Mouse (Mus musculus): ENCODE results near the gene Actn4.
"Not testable (repeated sequence)": the region's sequence is repeated elsewhere in the genome, so short reads cannot be mapped to it uniquely, and the experiment has no call there.

Actn4 gene

DNA sequence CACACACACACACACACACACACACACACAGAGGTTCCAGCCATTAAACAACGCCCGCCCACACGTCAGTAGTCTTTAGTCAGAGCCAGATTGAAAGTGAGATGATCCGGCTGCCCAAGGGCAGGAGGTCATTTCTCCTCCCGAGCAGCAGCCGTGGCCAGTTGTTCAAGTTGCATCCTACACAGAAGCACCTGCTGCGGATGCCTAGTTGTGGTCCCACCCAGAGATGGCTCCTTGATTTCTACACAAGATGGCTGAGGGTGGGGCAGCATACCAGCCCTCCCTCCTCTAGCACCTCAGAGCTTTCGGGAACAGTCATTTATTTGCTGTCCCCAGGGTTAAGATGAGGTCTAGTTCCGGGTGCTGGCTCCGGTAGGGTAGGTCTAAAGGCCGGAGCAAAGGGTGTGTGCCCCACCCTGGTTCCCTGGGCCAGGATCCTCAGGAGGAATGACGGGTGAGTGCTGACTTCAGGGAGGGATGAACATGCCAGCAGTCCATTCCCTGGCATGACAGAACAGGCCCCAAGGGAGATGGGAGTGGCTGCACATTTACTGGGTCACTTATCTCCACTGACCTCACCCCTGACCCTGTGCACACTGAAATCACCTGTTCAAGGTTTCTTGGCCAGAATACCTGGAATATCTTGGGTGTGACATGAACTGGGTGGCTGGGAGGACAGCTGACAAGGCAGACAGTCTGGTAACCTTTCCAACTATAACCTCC is 7.7 kb upstream of the Actn4 start:
- DNase-seq (ENCODE audit: low read depth), result no peak

DNA sequence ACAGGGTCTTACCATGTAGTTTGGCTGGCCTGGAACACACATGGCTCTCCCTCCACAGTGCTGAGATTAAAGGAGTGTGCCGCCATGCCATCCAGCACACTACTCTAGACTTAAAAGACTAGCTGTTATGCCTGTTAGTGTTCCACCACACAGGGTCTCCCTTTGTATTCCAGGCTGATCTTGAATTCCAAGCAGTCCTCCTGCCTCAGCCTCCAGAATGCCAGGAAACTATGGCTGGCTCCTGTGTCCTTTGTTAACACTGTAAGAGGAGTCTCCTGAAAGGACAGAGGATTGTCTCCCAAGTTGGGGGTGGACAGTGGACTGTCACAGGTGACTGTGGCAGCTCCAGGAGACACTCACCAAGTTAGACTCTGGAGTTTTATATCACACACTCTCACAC is 7.1 kb upstream of the Actn4 start:
- no peak for DNase-seq (ENCODE audit: low read depth)

- DNase-seq (ENCODE audit: low read depth), result not testable (repeated sequence)
Measured at GRCm38 (mm10) chr7:28968120-28968519, 6.0 kb upstream of the Actn4 start.

DNA sequence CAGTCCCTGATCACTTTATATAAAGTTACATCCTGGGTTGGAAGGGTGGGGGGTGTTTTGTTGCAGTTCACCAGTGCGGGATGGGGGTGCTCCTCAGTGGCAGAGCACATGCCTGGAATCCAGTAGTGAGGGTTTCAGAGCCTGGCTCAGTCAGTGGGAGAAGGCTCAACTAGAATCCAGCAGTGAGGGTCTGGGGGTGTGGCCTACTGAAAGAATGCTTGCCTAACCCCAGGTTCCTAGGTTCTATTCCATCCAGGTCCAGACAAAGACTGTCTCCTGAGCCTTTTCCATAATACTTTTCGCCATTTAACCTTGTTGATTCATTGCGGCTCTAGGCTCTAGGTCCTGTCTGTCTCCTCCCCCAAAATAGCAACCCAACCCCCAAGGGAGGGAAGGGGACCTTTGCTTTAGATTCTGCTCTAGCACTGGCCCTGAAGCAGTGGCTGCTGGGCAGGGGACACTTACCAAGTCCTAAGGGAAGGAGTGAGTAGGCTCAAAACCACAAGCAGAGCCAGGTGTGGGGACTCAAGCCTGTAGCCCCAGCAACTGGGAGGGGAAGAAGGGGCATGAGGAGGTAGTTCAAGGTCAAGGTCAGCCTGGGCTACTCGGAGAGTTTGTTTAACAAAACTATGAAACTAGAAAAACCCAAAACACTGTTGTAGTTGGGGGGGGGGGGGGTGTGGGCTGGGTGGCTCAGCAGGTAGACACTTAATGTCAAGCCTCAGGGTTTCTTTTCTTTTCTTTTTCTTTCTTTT is 4.8 kb upstream of the Actn4 start:
- no peak for DNase-seq (ENCODE audit: low read depth)

DNA sequence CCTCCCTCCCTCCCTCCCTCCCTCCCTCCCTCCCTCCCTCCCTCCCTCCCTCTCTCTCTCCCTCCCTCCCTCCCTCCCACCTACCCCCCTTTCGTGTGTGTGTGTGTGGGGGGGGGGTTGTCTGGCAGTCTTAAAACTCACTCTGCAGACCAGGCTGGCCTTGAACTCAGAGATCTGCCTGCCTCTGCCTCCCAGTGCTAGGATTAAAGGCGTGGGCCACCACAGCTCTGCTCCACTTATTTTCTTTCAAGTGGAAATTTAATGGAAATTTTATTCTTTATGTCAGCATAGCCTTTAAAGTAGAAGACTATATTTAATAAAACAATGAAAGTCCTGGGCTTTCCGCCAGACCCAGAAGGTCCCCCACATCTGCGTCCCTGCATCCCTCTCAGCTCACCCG is 4.0 kb upstream of the Actn4 start:
- no peak for DNase-seq (ENCODE audit: low read depth)

DNA sequence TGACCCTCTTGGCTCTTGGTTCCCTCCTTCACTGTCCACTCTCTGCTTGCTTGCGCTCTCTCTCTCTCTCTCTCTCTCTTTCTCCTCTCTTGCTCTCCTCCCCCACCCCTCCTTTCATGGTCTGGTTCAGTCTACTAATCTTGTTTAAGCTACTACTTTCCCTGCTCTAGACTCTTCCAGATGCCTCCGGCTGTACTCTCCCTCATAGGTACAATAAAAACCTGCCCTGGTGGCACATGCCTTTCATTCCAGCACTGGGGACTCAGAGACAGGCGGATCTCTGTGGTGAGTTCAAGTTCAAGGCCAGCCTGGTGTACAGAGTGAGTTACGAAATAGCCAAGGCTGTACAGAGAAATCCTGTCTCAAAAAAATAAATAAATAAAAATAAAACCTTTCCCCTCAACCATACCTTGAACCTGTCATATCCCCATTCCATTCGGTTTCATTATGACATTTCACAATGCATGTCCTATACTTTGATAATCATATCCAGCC is 3.3 kb upstream of the Actn4 start:
- no peak for DNase-seq (ENCODE audit: low read depth)

GRCm38 (mm10) chr7:28963399-28963923 is 1.3 kb upstream of the Actn4 start:
- DNase-seq (ENCODE audit: low read depth), result no peak

- DNase-seq (ENCODE audit: low read depth), result no peak
Measured at GRCm38 (mm10) chr7:28961584-28961926, 585 bp downstream of the Actn4 start.

GRCm38 (mm10) chr7:28960354-28961046 is 1.6 kb downstream of the Actn4 start:
- DNase-seq (ENCODE audit: low read depth), result no peak

DNA sequence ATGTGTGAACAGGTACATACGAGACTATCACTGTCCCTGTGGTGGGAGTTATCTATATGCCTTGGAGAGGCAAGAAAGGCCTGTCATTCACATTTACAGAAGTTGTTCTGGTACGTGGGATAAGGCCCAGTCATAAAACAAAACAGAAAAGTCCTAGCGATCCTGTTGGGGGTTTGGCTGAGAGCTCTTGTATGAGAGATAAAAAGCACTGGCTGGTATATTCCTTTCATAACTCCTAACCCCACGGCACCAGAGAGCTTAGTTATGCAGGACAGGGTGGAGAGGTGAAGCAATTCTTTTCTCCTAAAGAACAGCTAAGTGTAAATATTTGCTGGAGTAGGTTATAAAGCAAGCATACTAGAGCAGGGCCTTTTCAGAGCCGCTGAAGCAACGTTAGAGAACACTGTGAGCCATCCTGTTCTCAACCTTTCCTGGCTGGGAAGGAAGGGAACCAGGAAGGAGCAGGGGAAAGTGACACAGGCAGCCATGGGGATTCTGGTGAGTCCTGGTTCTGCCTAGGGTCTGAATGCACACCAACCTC is 2.6 kb downstream of the Actn4 start:
- no peak for DNase-seq (ENCODE audit: low read depth)

DNA sequence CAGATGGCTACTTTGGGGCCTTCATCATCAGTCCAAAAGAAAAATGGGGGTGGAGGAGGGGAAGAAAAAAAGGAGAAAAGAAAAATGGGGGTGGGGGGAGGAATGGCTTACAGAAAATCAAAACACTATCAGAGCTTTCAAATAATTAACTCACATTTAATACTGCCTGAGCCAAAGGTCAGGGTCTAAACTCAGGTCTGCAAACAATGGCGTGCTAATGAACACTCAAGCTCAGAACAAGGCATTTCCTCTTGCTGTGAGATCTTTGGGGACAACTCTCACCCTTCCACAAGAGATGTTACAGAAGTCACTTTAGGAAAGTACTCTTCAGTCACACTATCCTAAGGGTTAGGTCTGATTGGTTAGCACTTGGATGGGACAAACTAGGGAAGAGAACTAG is 3.4 kb downstream of the Actn4 start:
- no peak for DNase-seq (ENCODE audit: low read depth)

DNA sequence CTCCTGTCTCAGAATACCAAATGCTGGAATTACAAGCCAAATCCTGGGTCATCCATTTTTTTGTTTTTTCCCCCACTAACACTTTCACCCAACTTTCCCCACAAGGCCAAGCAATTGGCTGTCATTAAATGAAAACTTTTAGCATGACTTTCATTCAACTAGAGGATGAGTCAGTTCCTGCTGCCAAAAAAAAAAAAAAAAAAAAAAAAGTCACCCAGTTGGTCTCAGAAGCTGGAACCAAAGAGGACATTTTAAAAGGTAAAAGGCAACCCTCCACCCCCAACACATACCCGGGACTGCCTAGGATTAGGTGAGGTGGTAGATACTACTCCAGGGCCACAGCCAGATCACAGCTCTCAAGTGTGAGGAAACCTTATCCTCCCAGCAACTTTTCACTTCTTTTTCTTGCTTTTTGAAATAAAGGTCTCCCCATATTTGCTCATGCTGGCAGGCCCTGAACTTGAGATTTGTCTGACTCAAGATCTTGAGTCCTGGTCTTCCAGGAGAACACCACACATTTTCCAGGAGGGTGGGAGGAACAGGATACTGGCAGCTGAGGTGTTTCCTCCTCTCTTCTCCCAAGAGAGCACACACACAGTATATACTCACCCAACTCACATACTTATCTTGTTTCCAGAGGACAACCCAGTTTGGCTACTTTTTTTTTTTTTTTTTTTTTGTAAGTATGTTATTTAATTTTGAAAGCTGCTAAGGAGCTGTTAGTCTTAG is 4.0 kb downstream of the Actn4 start:
- peak; percentile 79 for DNase-seq (ENCODE audit: low read depth)

DNA sequence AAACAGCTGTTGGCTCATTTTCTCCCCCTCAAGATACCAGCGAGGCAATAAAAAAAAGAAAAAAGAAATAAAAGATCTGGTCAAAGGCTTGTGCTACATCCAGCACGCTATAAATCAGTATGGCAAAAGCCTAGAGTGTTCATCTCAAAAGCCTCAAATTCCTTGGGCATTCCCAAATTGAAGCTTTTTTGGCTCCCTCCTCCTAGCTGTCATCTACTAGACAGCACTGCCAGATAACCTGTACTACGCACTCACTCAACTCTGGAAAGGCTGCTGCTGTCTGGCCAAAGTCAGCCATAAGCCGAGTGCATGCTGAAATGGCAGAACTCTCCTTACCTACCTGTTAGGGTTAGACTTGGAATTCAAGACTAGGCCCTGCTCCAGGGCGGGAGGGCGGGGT is 4.9 kb downstream of the Actn4 start:
- no peak for DNase-seq (ENCODE audit: low read depth)

- DNase-seq (ENCODE audit: low read depth), result peak; percentile 76
Measured at GRCm38 (mm10) chr7:28956270-28956669, 5.9 kb downstream of the Actn4 start.

DNA sequence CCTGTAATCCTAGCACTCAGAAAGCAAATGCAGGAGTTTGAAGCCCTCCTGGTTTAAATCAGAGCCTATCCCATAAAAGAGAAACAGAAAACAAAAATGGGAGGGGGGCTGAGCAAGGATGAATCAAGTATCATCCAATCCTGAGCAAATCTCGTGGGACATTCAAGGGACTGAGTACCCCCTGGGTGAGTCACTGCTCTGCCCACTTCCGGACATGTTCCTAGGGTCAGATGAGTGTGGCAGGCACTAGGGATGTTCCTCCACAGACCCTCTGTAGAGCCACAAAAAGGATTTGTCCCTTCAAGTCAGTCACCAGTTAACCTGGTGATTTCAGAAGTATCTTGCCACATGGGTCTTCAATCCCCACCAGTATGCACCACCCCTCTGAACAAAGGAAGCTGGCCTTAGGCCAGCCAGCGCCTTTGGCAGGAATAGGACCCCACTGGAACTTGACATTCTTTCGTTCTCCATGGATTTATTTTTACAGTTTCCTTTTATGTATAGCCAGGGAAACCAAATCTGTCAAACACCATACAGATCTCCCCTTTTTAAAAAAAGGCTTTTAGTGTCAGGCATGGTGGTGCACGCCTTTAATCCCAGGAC is 6.7 kb downstream of the Actn4 start:
- peak; percentile 85 for DNase-seq (ENCODE audit: low read depth)

- DNase-seq (ENCODE audit: low read depth), result no peak
Measured at GRCm38 (mm10) chr7:28954773-28955172, 7.4 kb downstream of the Actn4 start.

- peak; percentile 82 for DNase-seq (ENCODE audit: low read depth)
Measured at GRCm38 (mm10) chr7:28953476-28954376, 8.4 kb downstream of the Actn4 start.

DNA sequence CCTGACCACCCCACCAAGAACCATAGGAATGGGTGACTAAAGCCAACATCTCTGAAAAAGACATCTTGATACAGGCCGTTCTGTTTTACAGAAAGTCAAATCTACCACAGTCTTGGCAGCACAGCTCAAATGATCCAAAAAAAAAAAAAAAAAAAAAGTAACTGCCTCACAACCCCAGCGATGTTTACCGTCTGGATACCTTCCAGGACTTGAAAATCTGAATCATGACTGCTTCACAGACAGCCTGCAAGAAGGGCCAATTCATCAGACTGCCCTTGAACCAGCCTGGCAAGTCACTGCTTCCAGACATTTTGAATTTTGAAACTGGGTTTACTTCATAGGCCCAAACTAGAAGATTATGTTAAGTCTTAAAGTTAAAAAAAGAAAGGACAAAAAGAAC is 9.4 kb downstream of the Actn4 start:
- DNase-seq (ENCODE audit: low read depth), result peak; percentile 70

- DNase-seq (ENCODE audit: low read depth), result no peak
Measured at GRCm38 (mm10) chr7:28951764-28952163, 10.4 kb downstream of the Actn4 start.

DNA sequence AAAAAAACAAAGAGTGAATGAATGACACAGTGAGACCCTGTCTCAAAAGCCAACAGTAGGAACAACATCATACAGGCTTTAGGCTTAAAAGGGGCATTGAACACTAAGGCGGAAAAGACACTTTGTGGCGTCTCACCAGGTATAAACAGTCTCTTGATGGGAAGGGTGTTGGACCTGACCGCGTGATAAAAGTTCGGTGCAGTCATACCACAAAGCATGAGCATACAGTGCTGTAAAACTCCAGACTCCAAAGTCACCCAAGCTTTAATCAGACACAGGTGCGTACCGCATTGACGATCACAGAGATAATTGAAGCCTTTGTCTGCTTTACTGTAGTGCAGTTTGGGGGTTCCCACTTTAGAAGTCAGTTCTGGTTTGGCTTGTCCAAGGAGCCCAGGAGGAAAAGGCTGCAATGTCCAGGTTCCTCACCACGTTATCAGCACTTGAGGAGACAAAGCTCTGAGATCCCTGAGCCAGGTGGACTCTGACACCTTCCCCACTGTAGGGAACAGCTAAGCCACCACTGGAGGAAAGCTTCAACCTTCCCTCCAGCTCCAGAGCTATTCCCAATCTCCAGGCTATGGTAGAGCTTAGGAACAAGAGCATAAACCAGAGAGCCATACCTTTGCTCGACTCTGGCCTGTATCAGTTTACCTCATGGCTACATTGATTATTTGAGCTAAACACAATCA is 11.6 kb downstream of the Actn4 start:
- DNase-seq (ENCODE audit: low read depth), result no peak

Data from 416B (cell line).